Mouse (Mus musculus) liver, postnatal 0 days (tissue): ENCODE measurements around the gene Rnpepl1.

Source experiments
- CTCF ChIP-seq: sonication (generic); IDR thresholded peaks from 2 replicates; pipeline ENCODE4 v1.5.1; 2016; ENCODE audit warnings: antibody characterized with exemption, low read depth
- EP300 ChIP-seq: IDR thresholded peaks from 2 replicates; pipeline ENCODE4 v1.6.1; 2016; ENCODE audit warnings: antibody characterized with exemption, low read depth, mild to moderate bottlenecking

DNA sequence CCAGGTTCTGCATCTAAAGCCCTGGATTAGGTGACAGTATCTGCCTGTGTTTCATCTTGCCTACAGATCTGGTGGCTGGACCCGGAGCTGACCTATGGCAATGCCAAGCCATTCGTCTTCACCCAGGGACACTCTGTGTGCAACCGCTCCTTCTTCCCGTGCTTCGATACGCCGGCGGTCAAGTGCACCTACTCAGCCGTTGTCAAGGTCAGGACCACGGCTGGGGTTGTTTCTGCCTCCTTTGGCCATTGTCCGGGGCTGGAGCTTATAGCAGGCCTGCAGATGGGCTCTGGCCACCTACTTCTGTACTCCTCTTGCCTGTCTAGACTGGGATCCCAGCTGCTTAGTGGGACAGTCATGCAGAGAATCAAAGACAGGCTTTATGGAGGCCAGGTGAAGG, 4.4 kb downstream of the Rnpepl1 start:
- TF ChIP-seq CTCF: no peak
- no peak for TF ChIP-seq EP300
